Mouse (Mus musculus) limb, embryonic 15.5 days (tissue): ENCODE data around the gene Sirt4. TPM values are rescaled to one million over a fixed set of nuclear protein-coding genes. Genes with fewer than 3 reads are reported as not detected.

Experiments used
- ATAC-seq: fragments of 200-750 bp; cut with Nextera tagmentation; 2 replicates; pipeline ENCODE4 v1.8.0; 2017; ENCODE audit warnings: low read depth, moderate TSS enrichment; ENCODE audit not compliant: insufficient number of reproducible peaks, low FRiP score, low TSS enrichment
- H3K27ac ChIP-seq: fragments of 300-500 bp; sonication (generic); 2 replicates; pipeline ENCODE4 v1.5.1; 2015; ENCODE audit warnings: moderate library complexity, mild to moderate bottlenecking, inconsistent platforms
- H3K27me3 ChIP-seq: fragments of 300-500 bp; sonication (generic); 2 replicates; pipeline ENCODE4 v1.6.1; 2015; ENCODE audit warnings: inconsistent platforms
- H3K36me3 ChIP-seq: fragments of 300-500 bp; sonication (generic); 2 replicates; pipeline ENCODE4 v1.6.1; 2015; ENCODE audit warnings: inconsistent platforms
- H3K4me1 ChIP-seq: fragments of 300-500 bp; sonication (generic); 2 replicates; pipeline ENCODE4 v1.6.1; 2015; ENCODE audit warnings: inconsistent platforms
- H3K4me2 ChIP-seq: fragments of 300-500 bp; sonication (generic); 2 replicates; pipeline ENCODE4 v1.6.1; 2015; ENCODE audit warnings: mild to moderate bottlenecking, inconsistent platforms
- H3K4me3 ChIP-seq: fragments of 300-500 bp; sonication (generic); 2 replicates; pipeline ENCODE4 v1.5.1; 2015; ENCODE audit warnings: mild to moderate bottlenecking, inconsistent platforms
- H3K9ac ChIP-seq: fragments of 300-500 bp; sonication (generic); 2 replicates; pipeline ENCODE4 v1.6.1; 2015; ENCODE audit warnings: inconsistent platforms
- H3K9me3 ChIP-seq: fragments of 300-500 bp; sonication (generic); 2 replicates; pipeline ENCODE4 v1.6.1; 2016; ENCODE audit warnings: inconsistent platforms
- WGBS: fragments of 180-500 bp; shearing (Covaris S2); methylation state at CpG from one replicate; pipeline ENCODE4 v1.1.7; 2015; 5-methylcytosine and 5-hydroxymethylcytosine counted together
- polyA plus RNA-seq: library from polyadenylated mRNA; unstranded; fragments of >200 nt; fragmentation: Nextera tagmentation; extraction: Ambion mirVana; gene quantifications from 2 replicates; pipeline ENCODE4 v1.2.1, GENCODE M21; 2015

Gene Sirt4
- polyA plus RNA-seq, 1 experiment from 2014 or later: 26.5 TPM

DNA sequence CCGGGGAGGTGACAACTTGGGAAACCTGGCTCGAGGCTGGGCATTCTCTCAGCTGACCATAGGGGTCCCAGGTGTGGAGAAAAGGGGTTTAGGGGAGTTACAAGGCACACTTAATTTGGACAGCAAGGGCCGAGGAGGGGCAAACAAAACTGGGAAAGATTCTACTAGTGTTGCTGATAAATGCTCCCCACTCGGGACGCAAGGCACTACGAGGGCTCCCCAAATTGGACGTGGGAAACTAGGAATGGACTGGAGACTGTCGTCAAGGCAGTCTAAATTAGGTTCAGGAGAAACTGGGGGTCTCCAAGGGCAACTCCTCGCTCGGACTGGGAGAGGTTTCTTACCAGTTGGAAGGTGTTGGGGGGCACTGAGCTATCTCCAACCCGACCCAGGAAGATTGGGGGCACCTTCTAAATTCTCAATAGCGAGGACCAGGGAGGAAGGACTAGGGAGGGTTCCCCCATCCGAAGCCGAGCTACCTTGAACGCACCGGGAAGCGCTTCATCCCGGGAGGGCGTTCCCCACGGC lies 55.6 kb downstream of the Sirt4 start:
- no peaks in the 10 kb centered on the region for H3K27me3 ChIP-seq
- WGBS: 2% methylated on average over 20 of the region's 20 CpGs
- 0 out of 2 replicates have a peak overlapping the region, but pooled peaks have one; percentile 43 for H3K27ac ChIP-seq
- H3K36me3 ChIP-seq: 0 out of 2 replicates have a peak, but pooled peaks cover 6% of the 10 kb centered on the region
- ATAC-seq: no peak
- peak overlapping the region; percentile 89 for H3K4me2 ChIP-seq
- H3K4me1 ChIP-seq: peaks cover 29% of the 10 kb centered on the region
- H3K4me3 ChIP-seq: peak overlapping the region; percentile 95
- no peaks in the 10 kb centered on the region for H3K9me3 ChIP-seq
- H3K9ac ChIP-seq: peak overlapping the region; percentile 87

Other genes with a start within 250 kb of the Sirt4 start
- 96.2 and 97.1 TPM in 2 replicates for gene Pop5, start 248.9 kb downstream of the Sirt4 start, polyA plus RNA-seq
- 108 and 135 TPM in 2 replicates for gene Rnf10, start 211.8 kb downstream of the Sirt4 start, polyA plus RNA-seq
- 36.4 and 43.7 TPM in 2 replicates for gene Coq5, start 205.1 kb downstream of the Sirt4 start, polyA plus RNA-seq
- 1,678 and 1,810 TPM in 2 replicates for gene Dynll1, start 183.7 kb downstream of the Sirt4 start, polyA plus RNA-seq
- gene Srsf9, start 157.5 kb downstream of the Sirt4 start, polyA plus RNA-seq: 222 and 246 TPM in 2 replicates
- 25.3 and 27.6 TPM in 2 replicates for gene Gatc, start 143.5 kb downstream of the Sirt4 start, polyA plus RNA-seq
- gene Triap1, start 143.5 kb downstream of the Sirt4 start, polyA plus RNA-seq: 60.6 and 66.9 TPM in 2 replicates
- 800 and 820 TPM in 2 replicates for gene Cox6a1, start 135.7 kb downstream of the Sirt4 start, polyA plus RNA-seq
- 8.2 and 8.4 TPM in 2 replicates for gene Msi1, start 55.1 kb downstream of the Sirt4 start, polyA plus RNA-seq
- gene Pla2g1b, start 18.5 kb downstream of the Sirt4 start, polyA plus RNA-seq: not detected in 2 replicates
- gene Pxn, start 22.0 kb upstream of the Sirt4 start, polyA plus RNA-seq: 52.6 and 55.7 TPM in 2 replicates
- gene Rplp0, start 74.7 kb upstream of the Sirt4 start, polyA plus RNA-seq: 1,505 and 1,752 TPM in 2 replicates
- gene Gcn1l1, start 80.5 kb upstream of the Sirt4 start, polyA plus RNA-seq: 32.9 and 36.3 TPM in 2 replicates
- 15.1 and 17.0 TPM in 2 replicates for gene Rab35, start 147.2 kb upstream of the Sirt4 start, polyA plus RNA-seq
- gene Bicdl1, start 246.9 kb upstream of the Sirt4 start, polyA plus RNA-seq: 14.3 and 16.7 TPM in 2 replicates